Mouse (Mus musculus) midbrain, embryonic 10.5 days (tissue): Measurements from ENCODE around the gene Gpd2. TPM values are rescaled to one million over a fixed set of nuclear protein-coding genes. Genes with fewer than 3 reads are reported as not detected.

Source experiments
- DNase-seq: peaks from one replicate; pipeline ENCODE4 v3.0.0-alpha.2; 2017; ENCODE audit warnings: low spot score
- H3K27ac ChIP-seq: fragments of 300-500 bp; sonication (generic); replicated peaks from 2 replicates; pipeline ENCODE4 v1.5.1; 2016; ENCODE audit warnings: mild to moderate bottlenecking
- H3K27me3 ChIP-seq: fragments of 300-500 bp; sonication (generic); 2 replicates; pipeline ENCODE4 v1.6.1; 2016; ENCODE audit warnings: low read depth, mild to moderate bottlenecking; ENCODE audit not compliant: poor library complexity, severe bottlenecking
- H3K36me3 ChIP-seq: fragments of 300-500 bp; sonication (generic); 2 replicates; pipeline ENCODE4 v1.6.1; 2016; ENCODE audit warnings: mild to moderate bottlenecking, moderate library complexity
- H3K4me1 ChIP-seq: fragments of 300-500 bp; sonication (generic); 2 replicates; pipeline ENCODE4 v1.6.1; 2016
- H3K4me3 ChIP-seq: fragments of 300-500 bp; sonication (generic); 2 replicates; pipeline ENCODE4 v1.5.1; 2016; ENCODE audit warnings: mild to moderate bottlenecking, moderate library complexity
- H3K9me3 ChIP-seq: fragments of 300-500 bp; sonication (generic); replicated peaks from 2 replicates; pipeline ENCODE4 v1.6.1; 2016; ENCODE audit warnings: mild to moderate bottlenecking
- WGBS: fragments of 180-500 bp; shearing (Covaris S2); methylation state at CpG from one replicate; pipeline ENCODE4 v1.1.7; 2016; 5-methylcytosine and 5-hydroxymethylcytosine counted together
- polyA plus RNA-seq: library from polyadenylated mRNA; unstranded; fragments of >200 nt; fragmentation: Nextera tagmentation; extraction: Ambion mirVana; gene quantifications from 2 replicates; pipeline ENCODE4 v1.2.1, GENCODE M21; 2016

Gene Gpd2
- polyA plus RNA-seq, 1 experiment from 2014 or later = 24.4 TPM

GRCm38 (mm10) chr2:57255153-57255670, 17.8 kb downstream of the Gpd2 start:
- Histone ChIP-seq H3K9me3 (no peaks in the 10 kb centered on the region), H3K27me3 (no peaks in the 10 kb centered on the region), H3K36me3 (no peaks in the 10 kb centered on the region), H3K27ac (no peak overlapping the region), H3K4me1 (peaks cover 24% of the 10 kb centered on the region), H3K4me3 (no peak overlapping the region)
- WGBS = 71% methylated on average over 11 of the region's 11 CpGs
- DNase-seq = no peak

DNA sequence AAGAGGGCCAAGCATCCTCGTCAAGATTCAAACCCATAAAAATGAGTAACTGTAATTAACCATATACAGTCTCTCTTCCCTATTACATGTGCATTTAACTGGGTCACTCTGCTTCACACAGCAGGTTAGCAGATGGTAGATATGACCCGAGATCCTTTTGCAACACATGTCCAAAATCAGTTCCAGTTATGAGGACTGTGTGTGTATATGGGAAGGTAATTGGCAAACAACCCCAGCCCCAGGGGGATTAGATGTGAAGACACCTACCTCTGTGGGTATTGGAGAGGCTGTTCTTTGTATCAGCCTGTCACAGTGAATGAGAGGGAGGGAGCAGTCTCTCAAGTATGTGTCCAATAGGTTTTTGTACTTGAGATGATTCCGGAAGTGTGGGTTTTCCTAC, 18.4 kb downstream of the Gpd2 start:
- no peak overlapping the region for H3K27ac ChIP-seq
- H3K27me3 ChIP-seq = no peaks in the 10 kb centered on the region
- no peak for DNase-seq
- no peaks in the 10 kb centered on the region for H3K9me3 ChIP-seq
- WGBS = 59% methylated on average over 3 of the region's 3 CpGs
- no peak overlapping the region for H3K4me3 ChIP-seq
- no peaks in the 10 kb centered on the region for H3K36me3 ChIP-seq
- peaks cover 29% of the 10 kb centered on the region for H3K4me1 ChIP-seq

DNA sequence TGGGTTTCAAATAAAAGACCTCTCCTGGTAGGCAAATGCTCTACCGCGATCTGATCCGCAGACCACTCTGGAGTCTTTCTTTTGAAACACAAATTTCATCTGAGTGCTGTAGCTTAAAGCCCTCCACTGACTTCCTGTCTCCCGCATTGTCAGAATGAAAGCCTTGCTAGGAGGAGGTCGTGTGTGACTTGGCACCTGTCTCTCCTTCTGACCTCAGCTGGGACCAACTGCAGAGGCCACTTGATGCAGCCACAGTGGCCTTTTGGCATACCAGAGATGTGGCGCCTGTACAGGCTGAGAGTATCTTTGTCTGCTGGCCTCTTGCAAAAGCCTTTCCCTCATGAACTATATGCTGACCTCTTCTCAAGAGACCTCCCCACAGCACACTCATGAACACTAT, 19.0 kb downstream of the Gpd2 start:
- H3K4me1 ChIP-seq = peaks cover 29% of the 10 kb centered on the region

GRCm38 (mm10) chr2:57261286-57262077, 24.0 kb downstream of the Gpd2 start:
- Histone ChIP-seq H3K9me3 (no peaks in the 10 kb centered on the region), H3K4me1 (peaks cover 13% of the 10 kb centered on the region), H3K27me3 (peaks cover 13% of the 10 kb centered on the region), H3K4me3 (no peak overlapping the region), H3K27ac (no peak overlapping the region), H3K36me3 (no peaks in the 10 kb centered on the region)
- no peak for DNase-seq
- WGBS = 87% methylated on average over 8 of the region's 8 CpGs

More for the DNA sequence above, 19.0 kb downstream of the Gpd2 start:
- Histone ChIP-seq H3K27ac (peak overlapping the region; percentile 46; the same call in 1 of the 2 replicates), H3K36me3 (no peaks in the 10 kb centered on the region), H3K4me3 (0 out of 2 replicates have a peak overlapping the region, but pooled peaks have one; percentile 7), H3K27me3 (no peaks in the 10 kb centered on the region; the same call in 1 of the 2 replicates), H3K9me3 (no peaks in the 10 kb centered on the region)
- WGBS = 10% methylated on average over 6 of the region's 6 CpGs
- DNase-seq = peak; percentile 36

DNA sequence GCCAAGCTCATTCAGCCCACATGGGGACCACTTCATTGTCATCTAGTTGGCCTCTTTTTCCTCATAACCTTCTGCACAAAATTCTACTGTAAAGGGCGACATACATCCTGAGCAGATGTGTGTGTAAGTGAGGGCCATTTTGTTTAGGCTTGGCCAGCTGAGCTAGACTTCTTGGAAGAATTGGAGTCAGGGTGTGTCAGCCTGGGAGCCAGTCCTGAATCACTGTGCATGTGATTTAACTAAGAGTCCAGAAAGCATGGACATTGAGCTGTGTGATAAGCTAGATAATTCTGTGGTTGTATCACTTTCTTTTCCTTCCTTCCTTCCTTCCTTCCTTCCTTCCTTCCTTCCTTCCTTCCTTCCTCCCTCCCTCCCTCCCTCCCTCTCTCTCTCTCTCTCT, 26.0 kb downstream of the Gpd2 start:
- Histone ChIP-seq H3K27me3 (peaks cover 15% of the 10 kb centered on the region), H3K36me3 (no peaks in the 10 kb centered on the region), H3K27ac (no peak overlapping the region), H3K9me3 (no peaks in the 10 kb centered on the region), H3K4me1 (peaks cover 27% of the 10 kb centered on the region), H3K4me3 (no peak overlapping the region)
- no peak for DNase-seq
- WGBS = 91% methylated on average over 1 of the region's 1 CpGs

GRCm38 (mm10) chr2:57264912-57265311, 27.5 kb downstream of the Gpd2 start:
- Histone ChIP-seq H3K9me3 (no peaks in the 10 kb centered on the region), H3K27me3 (peaks cover 29% of the 10 kb centered on the region), H3K27ac (no peak overlapping the region), H3K36me3 (no peaks in the 10 kb centered on the region), H3K4me1 (peaks cover 33% of the 10 kb centered on the region), H3K4me3 (no peak overlapping the region)
- DNase-seq = no peak
- 93% methylated on average over 7 of the region's 7 CpGs for WGBS

- no peak overlapping the region for H3K4me3 ChIP-seq
- no peaks in the 10 kb centered on the region; the same call in 1 of the 2 replicates for H3K36me3 ChIP-seq
- H3K4me1 ChIP-seq = peaks cover 27% of the 10 kb centered on the region
- H3K27ac ChIP-seq = peak overlapping the region; percentile 80
- no peaks in the 10 kb centered on the region for H3K9me3 ChIP-seq
- DNase-seq = no peak
- peaks cover 39% of the 10 kb centered on the region for H3K27me3 ChIP-seq
- WGBS = 37% methylated on average over 4 of the region's 4 CpGs
These were observed 29.4 kb downstream of the Gpd2 start for GRCm38 (mm10) chr2:57266679-57267393.

DNA sequence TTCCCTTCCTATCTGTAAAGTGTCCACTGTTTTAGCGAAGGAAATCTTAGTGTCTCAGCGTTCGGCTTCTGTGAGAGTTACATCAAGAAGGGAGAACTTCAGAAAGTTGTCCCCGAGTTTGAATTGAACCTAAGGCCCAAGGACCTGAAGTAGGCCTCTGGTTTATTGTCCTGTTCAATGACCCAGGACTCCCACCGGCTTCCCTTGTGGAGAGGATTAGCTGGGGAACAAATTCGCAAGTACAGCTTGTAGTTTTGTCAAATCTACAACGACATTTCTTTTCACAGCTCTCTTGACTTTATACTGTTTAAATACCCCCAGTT, 29.9 kb downstream of the Gpd2 start:
- Histone ChIP-seq H3K27me3 (peaks cover 39% of the 10 kb centered on the region), H3K36me3 (no peaks in the 10 kb centered on the region; the same call in 1 of the 2 replicates), H3K27ac (peak overlapping the region; percentile 80), H3K4me1 (peaks cover 27% of the 10 kb centered on the region), H3K4me3 (no peak overlapping the region), H3K9me3 (no peaks in the 10 kb centered on the region)
- peak; percentile 54 for DNase-seq
- WGBS = 9% methylated on average over 7 of the region's 7 CpGs

DNA sequence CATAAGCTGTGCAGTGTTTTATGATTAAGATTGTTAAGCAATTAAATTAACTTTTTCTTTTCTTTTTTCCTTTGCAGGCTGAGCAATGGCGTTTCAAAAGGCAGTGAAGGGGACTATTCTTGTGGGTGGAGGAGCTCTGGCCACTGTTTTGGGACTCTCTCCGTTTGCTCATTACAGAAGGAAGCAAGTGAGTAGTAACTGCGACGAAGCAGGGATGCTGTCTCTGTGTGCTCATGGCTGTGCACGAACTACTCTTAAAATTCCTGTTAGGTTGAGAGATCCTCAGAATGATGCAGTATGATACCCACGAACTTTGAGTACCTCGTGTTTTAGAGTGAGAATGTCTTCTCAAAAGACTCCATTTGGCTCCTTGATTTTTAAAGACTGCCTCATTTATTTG, 30.5 kb downstream of the Gpd2 start:
- Histone ChIP-seq H3K4me3 (no peak overlapping the region), H3K4me1 (peaks cover 27% of the 10 kb centered on the region), H3K27ac (no peak overlapping the region; the same call in 1 of the 2 replicates), H3K9me3 (no peaks in the 10 kb centered on the region), H3K27me3 (peaks cover 39% of the 10 kb centered on the region), H3K36me3 (no peaks in the 10 kb centered on the region; the same call in 1 of the 2 replicates)
- WGBS = 35% methylated on average over 7 of the region's 7 CpGs
- no peak for DNase-seq

GRCm38 (mm10) chr2:57268839-57269238, 31.4 kb downstream of the Gpd2 start:
- H3K27ac ChIP-seq = no peak overlapping the region
- H3K36me3 ChIP-seq = no peaks in the 10 kb centered on the region; the same call in 1 of the 2 replicates
- peaks cover 39% of the 10 kb centered on the region for H3K27me3 ChIP-seq
- no peak for DNase-seq
- peaks cover 27% of the 10 kb centered on the region for H3K4me1 ChIP-seq
- H3K4me3 ChIP-seq = no peak overlapping the region
- WGBS = 89% methylated on average over 3 of the region's 3 CpGs
- no peaks in the 10 kb centered on the region for H3K9me3 ChIP-seq

DNA sequence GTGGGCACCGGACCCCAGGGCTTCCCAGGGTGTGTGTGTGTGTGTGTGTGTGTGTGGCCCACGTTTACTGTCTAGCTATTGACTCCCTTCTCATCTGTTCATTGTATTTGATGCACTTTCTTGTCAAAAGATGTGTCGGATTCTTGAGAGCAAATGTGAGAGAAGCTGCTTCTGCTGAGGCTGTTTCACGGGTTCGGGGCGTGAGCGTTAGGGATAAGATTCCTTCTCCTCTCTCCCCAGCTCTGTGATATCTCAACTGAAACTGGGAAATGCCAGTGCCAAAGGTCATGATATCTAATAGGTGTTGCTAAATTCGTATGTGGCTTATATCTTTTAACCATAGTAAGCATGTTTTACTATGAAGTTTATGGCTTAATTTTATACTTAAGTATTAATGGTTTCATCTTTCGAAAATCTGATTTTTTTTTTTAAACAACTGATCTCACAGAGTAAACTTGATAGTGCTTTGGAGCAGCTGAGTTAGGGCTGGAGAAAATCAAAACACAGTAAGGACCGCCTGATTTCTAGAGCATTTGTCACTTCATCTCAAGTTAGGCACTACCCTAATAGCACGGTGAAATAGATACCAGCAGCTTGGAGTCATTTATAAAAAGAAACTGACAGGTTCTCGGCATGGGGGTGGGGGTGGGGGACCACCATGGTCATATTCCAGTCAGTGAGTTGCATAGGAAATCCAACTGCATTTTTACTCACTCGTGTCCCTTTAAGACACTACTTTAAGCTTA, 32.4 kb downstream of the Gpd2 start:
- Histone ChIP-seq H3K27me3 (peaks cover 37% of the 10 kb centered on the region), H3K36me3 (no peaks in the 10 kb centered on the region; the same call in 1 of the 2 replicates), H3K4me3 (no peak overlapping the region), H3K9me3 (no peaks in the 10 kb centered on the region), H3K4me1 (peaks cover 27% of the 10 kb centered on the region), H3K27ac (no peak overlapping the region)
- 81% methylated on average over 13 of the region's 13 CpGs for whole genome bisulfite sequencing
- no peak for DNase-seq

DNA sequence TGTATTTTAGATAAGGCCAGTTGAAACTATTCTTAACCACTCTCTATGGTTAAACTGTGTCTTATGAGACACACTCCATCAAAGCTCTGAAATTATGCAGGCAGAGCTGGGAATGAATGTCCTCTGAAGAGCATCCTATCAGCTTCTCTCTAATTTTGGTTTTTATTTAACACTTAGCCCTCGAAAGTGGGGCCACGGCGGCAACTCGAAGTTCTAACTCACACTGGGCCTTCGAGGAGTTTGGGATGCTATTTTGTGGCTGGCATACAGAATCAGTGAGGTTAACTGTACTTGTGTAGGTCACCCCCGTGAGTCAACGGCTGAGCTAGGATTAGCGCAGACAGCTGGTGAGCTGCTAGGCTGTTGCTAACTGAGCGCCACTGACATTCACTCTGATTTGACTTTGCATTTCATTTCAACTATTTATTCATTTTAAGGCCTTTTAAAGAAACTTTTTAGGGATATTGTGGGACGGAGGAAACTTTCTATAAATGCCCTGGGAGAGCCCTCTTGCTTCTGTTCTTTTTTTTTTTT, 42.8 kb downstream of the Gpd2 start:
- Histone ChIP-seq H3K27me3 (no peaks in the 10 kb centered on the region), H3K9me3 (no peaks in the 10 kb centered on the region; the same call in 1 of the 2 replicates), H3K27ac (no peak overlapping the region), H3K4me1 (peaks cover 9% of the 10 kb centered on the region), H3K4me3 (no peak overlapping the region), H3K36me3 (peaks cover 14% of the 10 kb centered on the region)
- no peak for DNase-seq
- WGBS = 84% methylated on average over 10 of the region's 10 CpGs
